Mouse (Mus musculus) activated CD4-positive, CD25-positive, alpha-beta regulatory T cell (primary cell): ENCODE results near the gene Snx32. TPM values are rescaled to one million over a fixed set of nuclear protein-coding genes. Genes with fewer than 3 reads are reported as not detected.

Source experiments
- polyA plus RNA-seq, 2 experiments: library from polyadenylated mRNA; unstranded; fragments of 100-300 nt; shearing (Covaris generic); gene quantifications; one replicate each; pipeline ENCODE4 v1.2.1; 2017

Gene Snx32
- polyA plus RNA-seq = 10 to 100 TPM; 10.7 to 22.0 TPM

GRCm38 (mm10) chr19:5510031-5511026 is at the start of gene Snx32:
Snx32 (minus strand) TSS chr19:5510538.

DNA sequence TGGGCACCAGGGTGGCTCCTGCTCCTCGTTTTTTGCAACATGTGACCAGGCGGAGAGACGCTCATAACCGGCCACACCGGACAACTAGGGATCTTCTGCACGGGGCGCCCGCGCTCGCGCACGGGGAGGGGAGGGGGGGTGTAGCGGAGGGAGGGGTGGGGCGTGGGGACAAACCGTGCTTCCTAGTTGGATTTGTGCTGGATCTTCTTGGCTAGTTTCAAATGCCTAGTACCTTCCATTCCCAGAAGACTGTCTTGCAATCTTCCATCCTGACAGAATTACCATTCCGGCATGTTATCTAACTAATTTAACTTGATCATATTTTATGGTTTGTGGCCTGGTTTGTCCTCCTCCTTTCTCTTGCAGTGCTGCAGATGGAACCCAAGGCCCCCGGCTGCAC is 6.7 kb downstream of the Snx32 start, which contains the start of gene 1700020D05Rik:
1700020D05Rik (minus strand) TSS at position 101 of the 400 bp plus-strand sequence.

GRCm38 (mm10) chr19:5490313-5490897 is 19.9 kb downstream of the Snx32 start, which contains the start of gene Cfl1:
Cfl1 (plus strand) TSS chr19:5490455.

DNA sequence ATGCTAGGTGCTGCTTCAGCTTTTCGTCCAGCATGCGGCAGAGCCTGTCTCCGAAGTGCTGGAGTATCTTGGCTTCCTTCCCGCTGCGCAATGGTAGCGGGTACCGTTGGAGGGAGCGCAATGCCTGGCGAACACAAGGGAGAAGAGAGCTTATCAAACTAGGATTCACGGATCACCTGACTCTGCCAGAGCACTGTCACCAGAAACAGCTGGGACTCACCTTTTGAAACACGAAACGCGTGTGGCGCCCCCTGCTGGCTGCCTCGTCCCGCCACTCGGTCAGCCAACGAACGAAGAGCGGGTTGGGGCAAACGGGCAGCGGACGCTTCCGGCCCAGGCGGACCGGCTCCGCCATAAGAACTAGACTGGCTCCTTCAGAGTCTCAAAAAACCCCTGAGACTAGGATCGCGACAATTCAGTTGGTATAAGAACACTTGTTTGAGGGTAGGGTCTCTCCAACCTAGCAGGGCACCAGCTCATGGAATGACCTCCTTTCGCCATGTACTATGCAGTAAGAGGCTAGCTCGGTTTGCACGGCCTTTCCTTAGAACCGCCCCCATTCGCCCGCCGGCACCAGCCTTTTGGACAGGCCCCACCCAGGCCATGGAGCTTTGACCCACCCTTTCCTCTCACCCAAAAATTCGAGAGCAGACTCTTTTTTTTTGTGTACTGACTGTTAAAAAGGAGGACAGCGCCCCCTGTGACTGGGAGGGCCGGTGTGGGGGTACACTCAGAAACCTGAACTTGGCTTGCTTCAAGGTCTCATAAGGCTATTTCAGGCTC is 22.4 kb downstream of the Snx32 start, which contains the start of gene Mus81:
Mus81 (minus strand) TSS at position 635 of the 783 bp plus-strand sequence.

DNA sequence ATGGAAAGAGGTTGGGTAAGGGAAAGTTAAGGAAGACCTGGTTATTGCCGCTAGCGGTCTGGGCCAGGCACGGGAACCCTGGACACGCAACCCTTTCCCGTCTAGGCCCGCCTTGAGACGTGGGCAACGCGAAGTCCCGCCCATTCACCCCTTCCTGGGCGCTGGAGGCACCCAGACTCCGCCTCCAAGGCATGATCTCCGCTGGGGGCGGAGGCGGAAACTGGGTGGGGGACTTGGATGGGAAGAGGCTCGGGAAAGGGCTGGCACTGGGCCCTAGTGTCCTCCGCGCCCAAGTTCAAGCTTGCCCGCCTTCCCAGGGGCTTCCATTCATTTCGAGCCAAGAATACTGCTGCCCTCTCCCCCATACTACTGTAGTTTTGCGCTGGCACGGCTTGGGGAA is 36.6 kb downstream of the Snx32 start, which contains the start of gene Efemp2:
Efemp2 (plus strand) TSS at position 235 of the 400 bp plus-strand sequence.

DNA sequence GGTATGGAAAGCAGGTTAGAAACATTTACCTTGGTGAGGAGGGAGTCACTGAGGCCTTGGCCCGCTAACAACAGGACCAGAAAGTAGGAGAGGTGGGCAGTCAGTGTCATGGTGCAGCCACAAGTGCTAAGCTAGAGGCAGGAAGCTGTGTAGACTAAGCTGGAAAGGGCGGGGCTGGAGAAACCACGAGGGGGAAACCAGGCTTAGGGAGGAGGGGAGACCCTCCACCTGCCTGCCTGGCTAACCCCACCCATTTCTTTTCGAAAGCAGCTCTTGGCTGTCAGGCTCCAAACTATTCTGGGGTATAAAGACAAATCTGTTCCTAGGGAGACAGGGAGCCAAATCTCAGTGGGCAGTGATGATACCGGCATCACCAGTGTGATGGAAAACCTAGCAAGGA is 42.0 kb downstream of the Snx32 start, which contains the start of gene Ctsw:
Ctsw (minus strand) TSS at position 134 of the 400 bp plus-strand sequence.

GRCm38 (mm10) chr19:5460465-5460911 is 49.9 kb downstream of the Snx32 start, which contains the start of gene Fibp:
Fibp (plus strand) TSS chr19:5460615.

DNA sequence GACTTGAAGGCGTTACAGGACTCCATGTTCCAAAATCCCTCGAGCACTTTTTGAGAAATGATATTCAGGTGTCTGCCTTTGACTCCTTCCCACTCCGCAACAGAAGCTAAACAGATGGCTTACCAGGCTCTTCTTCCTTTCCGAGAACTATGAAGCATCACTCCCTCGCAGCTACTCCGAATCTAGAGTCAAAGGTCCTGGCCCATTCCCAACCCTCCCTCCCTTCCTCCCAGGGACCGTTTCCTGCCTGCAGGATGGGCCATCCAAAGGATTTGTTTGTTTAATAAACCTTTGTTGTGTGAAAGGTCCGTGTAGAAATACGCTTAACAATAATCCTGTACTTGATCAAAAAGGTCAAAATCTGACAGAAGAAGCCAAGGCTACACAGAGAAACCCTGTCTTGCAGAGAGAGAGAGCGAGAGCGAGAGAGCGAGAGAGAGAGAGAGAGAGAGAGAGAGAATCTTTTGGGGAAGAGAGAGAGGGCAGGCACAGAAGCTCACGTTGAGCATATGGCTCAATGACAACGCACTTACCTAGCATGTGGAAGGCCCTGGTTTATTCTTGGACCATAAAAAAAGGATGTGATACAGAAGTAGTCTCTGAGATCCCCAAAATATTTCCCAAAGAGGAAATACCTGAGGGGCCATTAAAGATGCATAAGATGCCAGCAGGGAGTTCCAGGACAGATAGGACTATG is 52.4 kb downstream of the Snx32 start, which contains the start of gene Ccdc85b:
Ccdc85b (minus strand) TSS at position 149 of the 697 bp plus-strand sequence.

GRCm38 (mm10) chr19:5447515-5448353 is 62.6 kb downstream of the Snx32 start, which contains the start of gene Fosl1:
Fosl1 (plus strand) TSS chr19:5447547.

Other genes starting within 250 kb of the Snx32 start
- 100 to 1,000 TPM in 1 of 2 experiments, 10 to 100 TPM in 1; 73.5 to 129 TPM for gene Pacs1, start 237.4 kb downstream of the Snx32 start, polyA plus RNA-seq
- 100 to 1,000 TPM; 293 to 325 TPM for gene Sf3b2, start 215.1 kb downstream of the Snx32 start, polyA plus RNA-seq
- gene Gal3st3, start 212.2 kb downstream of the Snx32 start, polyA plus RNA-seq = under 1 TPM; 0.10 to 0.39 TPM
- under 1 TPM in 1 of 2 experiments, not detected in 1; 0.07 TPM for gene Catsper1, start 174.8 kb downstream of the Snx32 start, polyA plus RNA-seq
- gene Cst6, start 161.0 kb downstream of the Snx32 start, polyA plus RNA-seq = 1 to 10 TPM; 3.0 to 5.4 TPM
- 10 to 100 TPM; 51.1 to 61.3 TPM for gene Eif1ad, start 143.8 kb downstream of the Snx32 start, polyA plus RNA-seq
- 100 to 1,000 TPM; 260 to 336 TPM for gene Banf1, start 143.4 kb downstream of the Snx32 start, polyA plus RNA-seq
- 100 to 1,000 TPM; 177 to 178 TPM for gene Sart1, start 121.8 kb downstream of the Snx32 start, polyA plus RNA-seq
- gene Tsga10ip, start 108.0 kb downstream of the Snx32 start, polyA plus RNA-seq = 1 to 10 TPM in 1 of 2 experiments, under 1 TPM in 1; 0.94 to 1.5 TPM
- 100 to 1,000 TPM; 175 to 253 TPM for gene Drap1, start 85.6 kb downstream of the Snx32 start, polyA plus RNA-seq
- gene AI837181, start 85.4 kb downstream of the Snx32 start, polyA plus RNA-seq = 10 to 100 TPM; 35.9 to 38.9 TPM
- under 1 TPM in 1 of 2 experiments, not detected in 1; 0.10 TPM for gene Fosl1, start 63.0 kb downstream of the Snx32 start, polyA plus RNA-seq
- gene Ccdc85b, start 52.6 kb downstream of the Snx32 start, polyA plus RNA-seq = 10 to 100 TPM; 10.6 to 11.9 TPM
- gene Fibp, start 49.9 kb downstream of the Snx32 start, polyA plus RNA-seq = 100 to 1,000 TPM; 135 to 140 TPM
- gene Ctsw, start 42.0 kb downstream of the Snx32 start, polyA plus RNA-seq = 100 to 1,000 TPM; 166 to 186 TPM
- 1 to 10 TPM; 1.6 to 3.1 TPM for gene Efemp2, start 36.6 kb downstream of the Snx32 start, polyA plus RNA-seq
- 10 to 100 TPM; 56.5 to 60.6 TPM for gene Mus81, start 22.1 kb downstream of the Snx32 start, polyA plus RNA-seq
- gene Cfl1, start 20.1 kb downstream of the Snx32 start, polyA plus RNA-seq = 1,000 to 10,000 TPM; 4,073 to 4,463 TPM
- gene 1700020D05Rik, start 6.8 kb downstream of the Snx32 start, polyA plus RNA-seq = under 1 TPM in 1 of 2 experiments, not detected in 1; 0.22 TPM
- under 1 TPM in 1 of 2 experiments, not detected in 1; 0.57 TPM for gene Ovol1, start 50.1 kb upstream of the Snx32 start, polyA plus RNA-seq
- 10 to 100 TPM; 11.7 to 22.5 TPM for gene Ap5b1, start 57.5 kb upstream of the Snx32 start, polyA plus RNA-seq
- gene Rnaseh2c, start 91.3 kb upstream of the Snx32 start, polyA plus RNA-seq = 100 to 1,000 TPM; 104 to 115 TPM
- 10 to 100 TPM; 37.2 to 37.4 TPM for gene Kat5, start 99.7 kb upstream of the Snx32 start, polyA plus RNA-seq
- gene Rela, start 126.9 kb upstream of the Snx32 start, polyA plus RNA-seq = 100 to 1,000 TPM; 137 to 140 TPM
- 100 to 1,000 TPM; 121 to 239 TPM for gene Sipa1, start 153.2 kb upstream of the Snx32 start, polyA plus RNA-seq
- 10 to 100 TPM; 47.3 to 58.7 TPM for gene Map3k11, start 178.2 kb upstream of the Snx32 start, polyA plus RNA-seq
- 10 to 100 TPM; 27.6 to 46.4 TPM for gene Pcnx3, start 178.4 kb upstream of the Snx32 start, polyA plus RNA-seq
- gene Kcnk7, start 193.8 kb upstream of the Snx32 start, polyA plus RNA-seq = 1 to 10 TPM; 2.7 to 4.0 TPM
- 10 to 100 TPM; 35.7 to 68.1 TPM for gene Ehbp1l1, start 215.8 kb upstream of the Snx32 start, polyA plus RNA-seq
- 100 to 1,000 TPM; 101 to 122 TPM for gene Fam89b, start 219.1 kb upstream of the Snx32 start, polyA plus RNA-seq
- under 1 TPM; 0.74 to 0.98 TPM for gene Ltbp3, start 230.4 kb upstream of the Snx32 start, polyA plus RNA-seq